ENCODE assay signal across 12 mouse cellular contexts in genomic region chr11:90275663-90276062, GRCm38 (mm10). TPM values are rescaled to one million over a fixed set of nuclear protein-coding genes. Genes with fewer than 3 reads are reported as not detected.
A peak's percentile ranks its signal among the peaks of the same experiment; 100 is the strongest.
DNase-seq lines count a peak whose midpoint lies in the region; ATAC-seq and TF ChIP-seq lines count a peak whose summit lies in the region.
"Had no signal": no experiment of that assay in that cellular context is flagged by ENCODE, and none has a peak within 500 bp of the region (broad histone marks: within the 10 kb centered on the region; RNA-seq: fewer than 3 reads in every experiment).

No protein-coding gene starts in this region.

- peak; percentile 8 for DNase-seq in cerebellum, adult 11 months
- peak; percentile 21 to 27 for DNase-seq in lung, adult 18-20 months
- DNase-seq in lung, adult 2 months, result no peak
- DNase-seq in gastrocnemius, postnatal 10 days, result peak; percentile 70
- peak; percentile 23 for DNase-seq in kidney, postnatal 14 days
- DNase-seq in testis, postnatal 14 days (ENCODE audit: low spot score), result no peak
- DNase-seq: forebrain, postnatal 0 days; thymus, postnatal 14 days had no signal

- no peaks in the 10 kb centered on the region for H3K4me1 ChIP-seq in lung, adult 2 months (ENCODE audit: control insufficient read depth, insufficient read depth, low read length)
- H3K4me1 ChIP-seq: embryonic facial prominence, embryonic 12.5 days; hindbrain, embryonic 15.5 days had no signal

- no peak for ATAC-seq in cerebellum, adult (ENCODE audit: insufficient number of reproducible peaks, low FRiP score, low TSS enrichment)
- no peak for ATAC-seq in inflammation-experienced regulatory T-cells, adult 6 months
- ATAC-seq: forebrain, postnatal 0 days had no signal

- H3K4me3 ChIP-seq in lung, adult 2 months (replicated peaks; ENCODE audit: extremely low read depth, low read depth, low read length), result no peak overlapping the region
- H3K4me3 ChIP-seq: embryonic facial prominence, embryonic 12.5 days; hindbrain, embryonic 15.5 days had no signal

- no peak for TF ChIP-seq CTCF in lung, adult 2 months (IDR thresholded peaks at IDR 0.05; ENCODE audit: insufficient read depth, low read length)

- TF ChIP-seq POLR2A in lung, adult 2 months (IDR thresholded peaks at IDR 0.05; ENCODE audit: borderline replicate concordance, extremely low read depth, low read depth, low read length), result no peak

- WGBS in lung, adult 2 months, result 75% methylated on average over 7 of the region's 7 CpGs

RNA-seq across cellular contexts. Expression of gene Mmd, which starts 26.4 kb away (rescaled TPM):
- 29.4 and 37.9 TPM in 2 replicates for polyA plus RNA-seq in lung, adult 2 months (2012; rRNA removed)
- total RNA-seq in gastrocnemius, postnatal 10 days (2021), result 10 to 100 TPM; 14.5 to 18.7 TPM
- 10 to 100 TPM; 29.9 to 31.2 (median 30.7) TPM for polyA plus RNA-seq in inflammation-experienced regulatory T-cells, adult 6 months (2017; shearing (Covaris generic))

Comparison
In these comparisons a context has a peak if more than half of its experiments do, and no peak if none do; other contexts are left out.
1. DNase-seq: peak in cerebellum, adult 11 months (single experiment), lung, adult 18-20 months (2 of 2), gastrocnemius, postnatal 10 days (single experiment) and kidney, postnatal 14 days (single experiment); none in lung, adult 2 months (single experiment) and testis, postnatal 14 days (single experiment).